Mouse (Mus musculus) forebrain, embryonic 11.5 days (tissue): ENCODE data around the gene Csrp1. TPM values are rescaled to one million over a fixed set of nuclear protein-coding genes. Genes with fewer than 3 reads are reported as not detected.

Source experiments
- ATAC-seq: fragments of 200-750 bp; cut with Nextera tagmentation; replicated peaks from 2 replicates; pipeline ENCODE4 v1.8.0; 2017; ENCODE audit warnings: moderate TSS enrichment; ENCODE audit not compliant: low FRiP score
- DNase-seq: peaks from one replicate; pipeline ENCODE4 v3.0.0-alpha.2; 2017; ENCODE audit warnings: low spot score
- H3K27ac ChIP-seq: fragments of 300-500 bp; sonication (generic); 2 replicates; pipeline ENCODE4 v1.5.1; 2014; ENCODE audit warnings: low read depth, low read length
- H3K27me3 ChIP-seq: fragments of 300-500 bp; sonication (generic); 2 replicates; pipeline ENCODE4 v1.6.1; 2014; ENCODE audit warnings: mild to moderate bottlenecking, low read length, mixed read lengths; ENCODE audit not compliant: control insufficient read depth, insufficient read depth
- H3K36me3 ChIP-seq: fragments of 300-500 bp; sonication (generic); 2 replicates; pipeline ENCODE4 v1.6.1; 2014; ENCODE audit warnings: mild to moderate bottlenecking, low read length, moderate library complexity, mixed read lengths; ENCODE audit not compliant: control insufficient read depth, insufficient read depth
- H3K4me1 ChIP-seq: fragments of 300-500 bp; sonication (generic); replicated peaks from 2 replicates; pipeline ENCODE4 v1.6.1; 2014; ENCODE audit warnings: low read length, mixed read lengths; ENCODE audit not compliant: control insufficient read depth, insufficient read depth
- H3K4me2 ChIP-seq: fragments of 300-500 bp; sonication (generic); 2 replicates; pipeline ENCODE4 v1.6.1; 2014; ENCODE audit warnings: low read depth, mild to moderate bottlenecking, low read length, moderate library complexity, mixed read lengths; ENCODE audit not compliant: severe bottlenecking
- H3K4me3 ChIP-seq: fragments of 300-500 bp; sonication (generic); 2 replicates; pipeline ENCODE4 v1.5.1; 2014; ENCODE audit warnings: low read depth, low read length
- H3K9ac ChIP-seq: fragments of 300-500 bp; sonication (generic); 2 replicates; pipeline ENCODE4 v1.6.1; 2014; ENCODE audit warnings: low read length
- H3K9me3 ChIP-seq: fragments of 300-500 bp; sonication (generic); 2 replicates; pipeline ENCODE4 v1.6.1; 2016; ENCODE audit warnings: low read length, mixed read lengths; ENCODE audit not compliant: control insufficient read depth
- WGBS: fragments of 180-500 bp; shearing (Covaris S2); extraction: QIAGEN DNeasy Blood & Tissue Kit; methylation state at CpG from one replicate; pipeline ENCODE4 v1.1.7; 2014; 5-methylcytosine and 5-hydroxymethylcytosine counted together
- polyA plus RNA-seq: library from polyadenylated mRNA; unstranded; fragments of >200 nt; fragmentation: Nextera tagmentation; extraction: Ambion mirVana; gene quantifications from 2 replicates; pipeline ENCODE4 v1.2.1, GENCODE M21; 2014

Gene Csrp1
- polyA plus RNA-seq, 1 experiment from 2014 or later, result 37.1 TPM

DNA sequence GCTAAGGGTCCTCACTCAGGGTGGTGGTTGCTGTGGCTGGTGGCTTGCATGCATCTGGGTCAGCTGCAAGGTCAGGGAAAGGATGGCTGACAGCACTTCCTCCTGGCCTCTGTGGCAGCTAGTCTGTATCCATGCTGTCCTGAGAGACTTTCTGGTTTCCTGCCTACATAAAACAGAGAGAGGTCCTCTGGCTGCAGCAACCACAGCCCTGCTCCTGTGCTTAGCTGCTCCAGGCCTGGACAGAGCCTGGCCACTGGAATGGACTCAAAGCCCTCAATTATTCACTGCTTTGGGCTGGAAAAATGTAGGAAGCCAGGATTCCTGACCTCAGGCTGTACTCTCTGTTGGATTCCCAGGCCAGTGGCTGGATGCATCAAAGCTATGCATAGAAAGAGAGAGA, 56.7 kb downstream of the Csrp1 start:
- Histone ChIP-seq H3K4me2 (no peak overlapping the region), H3K27ac (no peak overlapping the region), H3K9ac (no peak overlapping the region), H3K4me1 (no peaks in the 10 kb centered on the region; the same call in 1 of the 2 replicates), H3K9me3 (no peaks in the 10 kb centered on the region), H3K36me3 (no peaks in the 10 kb centered on the region), H3K27me3 (no peaks in the 10 kb centered on the region), H3K4me3 (no peak overlapping the region)
- ATAC-seq, result no peak
- no peak for DNase-seq

DNA sequence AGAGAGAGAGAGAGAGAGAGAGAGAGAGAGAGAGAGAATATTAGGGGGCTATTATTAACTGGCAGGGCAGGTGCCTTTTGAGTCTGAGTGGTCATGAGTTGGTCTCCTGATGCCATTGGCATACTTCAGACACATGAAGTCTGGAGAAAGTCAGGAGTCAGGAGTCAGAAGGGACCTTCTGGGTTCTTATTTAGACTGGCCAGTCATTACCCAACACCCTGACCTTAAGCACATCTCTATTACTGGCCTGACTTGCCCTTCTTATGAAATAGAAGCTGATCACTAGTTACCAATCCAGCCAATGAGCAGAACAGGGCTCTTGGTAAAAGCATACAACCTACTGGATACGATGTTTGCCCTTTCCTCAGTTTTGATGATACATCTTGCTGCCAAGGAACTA, 57.2 kb downstream of the Csrp1 start:
- H3K27ac ChIP-seq, result no peak overlapping the region
- H3K9ac ChIP-seq, result no peak overlapping the region
- H3K4me2 ChIP-seq, result no peak overlapping the region
- ATAC-seq (no peak), DNase-seq (no peak)
- no peak overlapping the region for H3K4me3 ChIP-seq
- no peaks in the 10 kb centered on the region for H3K27me3 ChIP-seq
- WGBS, result 93% methylated on average over 1 of the region's 1 CpGs
- H3K4me1 ChIP-seq, result no peaks in the 10 kb centered on the region; the same call in 1 of the 2 replicates
- H3K36me3 ChIP-seq, result no peaks in the 10 kb centered on the region
- no peaks in the 10 kb centered on the region for H3K9me3 ChIP-seq

DNA sequence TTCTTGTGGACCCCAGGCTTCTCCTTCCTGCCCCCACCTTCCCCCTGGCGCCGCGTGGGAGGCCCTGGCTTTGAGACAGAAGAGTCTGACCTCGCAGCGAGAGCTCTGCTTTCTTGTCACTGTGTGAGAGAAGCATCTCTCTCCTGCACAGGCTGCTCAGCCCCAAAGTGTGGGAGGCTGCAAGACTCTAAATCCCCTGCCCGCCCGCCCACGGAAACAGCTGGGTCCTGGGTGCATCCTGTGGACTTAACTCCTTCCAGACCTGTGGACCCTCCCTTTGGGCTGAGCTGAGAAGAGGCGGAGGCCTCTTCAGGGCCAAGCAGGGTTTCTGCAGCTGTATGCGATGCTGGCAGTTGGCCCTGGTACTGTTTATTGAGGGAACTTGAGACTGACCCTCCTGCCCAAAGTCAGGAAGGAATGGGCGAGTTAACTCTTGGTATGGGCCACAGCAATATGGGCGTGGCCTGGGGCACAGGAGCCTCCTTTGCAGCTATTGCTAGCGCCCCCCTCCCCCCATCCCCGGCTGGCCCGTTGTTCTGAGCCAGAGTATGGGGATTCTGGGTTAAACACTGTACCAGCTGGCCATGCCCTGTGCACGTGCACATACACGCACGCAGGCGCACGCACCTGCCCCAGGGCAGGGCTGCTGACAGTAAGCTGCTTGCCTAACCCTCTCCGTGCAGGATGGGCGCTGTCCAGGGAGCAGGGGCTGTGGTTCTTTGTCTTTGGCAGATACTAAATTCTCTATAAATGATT, 59.1 kb downstream of the Csrp1 start, which contains the start of gene Tnni1:
TSS of gene Tnni1 (plus strand) at position 655 of the 756 bp plus-strand sequence.
- Histone ChIP-seq H3K9me3 (no peaks in the 10 kb centered on the region), H3K36me3 (no peaks in the 10 kb centered on the region), H3K27me3 (no peaks in the 10 kb centered on the region), H3K4me3 (no peak within 1 kb of the TSS), H3K27ac (no peak within 1 kb of the TSS), H3K4me1 (peaks cover 3% of the 10 kb centered on the region; the same call in 1 of the 2 replicates), H3K4me2 (no peak within 1 kb of the TSS), H3K9ac (0 out of 2 replicates have a peak within 1 kb of the TSS, but pooled peaks have one; percentile 16)
- DNase-seq, result no peak
- 32% methylated on average over 22 of the region's 22 CpGs for whole genome bisulfite sequencing
- 0 out of 2 replicates have a peak, but pooled peaks have one; percentile 35 for ATAC-seq

DNA sequence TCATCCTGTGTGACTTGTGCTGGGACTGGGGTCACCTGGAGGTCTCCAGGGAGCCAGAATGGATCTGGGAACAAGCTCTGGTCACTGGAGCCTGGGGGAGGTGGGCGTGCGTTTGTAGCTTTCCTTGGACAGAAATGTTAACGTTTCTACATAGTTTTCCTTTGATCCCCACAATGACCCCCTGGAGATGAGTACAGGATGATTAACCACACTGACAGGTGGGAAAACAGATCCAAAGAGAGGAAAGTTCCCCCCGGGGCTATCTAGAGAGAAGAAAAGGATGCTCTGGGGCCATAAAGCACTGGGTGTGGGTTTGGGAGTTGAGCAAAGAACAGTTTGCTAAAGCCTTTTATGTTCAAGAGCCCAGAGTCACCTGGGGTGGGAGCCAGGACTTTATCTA, 60.8 kb downstream of the Csrp1 start:
- 56% methylated on average over 4 of the region's 4 CpGs for WGBS
- no peak overlapping the region for H3K4me3 ChIP-seq
- ATAC-seq, result no peak
- H3K4me2 ChIP-seq, result no peak overlapping the region
- H3K27ac ChIP-seq, result no peak overlapping the region
- no peak overlapping the region for H3K9ac ChIP-seq
- H3K4me1 ChIP-seq, result peaks cover 3% of the 10 kb centered on the region; the same call in 1 of the 2 replicates
- no peaks in the 10 kb centered on the region for H3K9me3 ChIP-seq
- DNase-seq, result no peak
- H3K36me3 ChIP-seq, result no peaks in the 10 kb centered on the region
- no peaks in the 10 kb centered on the region for H3K27me3 ChIP-seq

DNA sequence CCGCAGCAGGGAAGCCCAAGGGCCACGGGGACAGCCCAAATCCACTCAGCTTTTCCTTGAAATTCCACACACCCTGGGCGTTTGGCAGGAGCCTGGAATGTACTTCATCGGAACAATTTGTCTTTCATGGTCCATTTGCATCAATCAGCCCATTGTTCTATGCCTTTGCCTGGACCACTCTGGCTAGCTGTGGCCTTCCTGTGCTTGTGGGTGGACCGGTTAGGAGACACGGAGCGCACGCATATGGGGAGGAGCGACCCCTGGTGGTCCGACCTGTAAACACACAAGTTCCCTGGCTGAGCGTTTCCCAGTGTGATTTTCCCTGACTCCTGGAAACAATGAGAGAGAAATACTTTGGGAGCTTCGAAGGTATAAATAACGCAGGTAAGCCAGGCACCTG, 61.4 kb downstream of the Csrp1 start:
- Histone ChIP-seq H3K36me3 (no peaks in the 10 kb centered on the region), H3K4me2 (no peak overlapping the region), H3K9ac (no peak overlapping the region), H3K27ac (no peak overlapping the region), H3K4me3 (no peak overlapping the region), H3K4me1 (peaks cover 3% of the 10 kb centered on the region; the same call in 1 of the 2 replicates), H3K27me3 (no peaks in the 10 kb centered on the region), H3K9me3 (no peaks in the 10 kb centered on the region)
- DNase-seq, result peak; percentile 88
- ATAC-seq, result 0 out of 2 replicates have a peak, but pooled peaks have one; percentile 55
- 17% methylated on average over 13 of the region's 13 CpGs for whole genome bisulfite sequencing

DNA sequence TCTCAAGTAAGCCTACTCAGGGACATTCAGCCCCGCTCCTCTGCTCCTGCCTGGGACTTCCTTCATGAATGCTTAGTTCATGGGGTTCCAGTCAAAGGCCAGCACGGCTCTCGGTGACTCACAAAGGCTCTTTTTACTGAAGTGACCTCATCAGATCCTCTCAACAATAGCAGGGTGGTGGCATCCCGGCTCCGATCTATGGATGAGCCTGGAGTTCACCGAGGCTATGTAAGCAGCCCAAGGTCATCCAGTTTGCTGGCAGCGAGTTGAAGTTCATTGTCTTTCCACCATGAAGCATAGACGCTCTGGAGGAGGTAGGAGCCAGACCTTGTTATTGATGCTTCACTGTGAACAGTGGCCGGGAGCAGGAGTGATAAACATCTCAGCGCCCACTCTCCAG, 63.0 kb downstream of the Csrp1 start:
- H3K9me3 ChIP-seq, result no peaks in the 10 kb centered on the region
- H3K4me2 ChIP-seq, result no peak overlapping the region
- H3K9ac ChIP-seq, result no peak overlapping the region
- H3K27me3 ChIP-seq, result no peaks in the 10 kb centered on the region
- 35% methylated on average over 10 of the region's 10 CpGs for whole genome bisulfite sequencing
- no peaks in the 10 kb centered on the region for H3K36me3 ChIP-seq
- H3K4me1 ChIP-seq, result peaks cover 3% of the 10 kb centered on the region; the same call in 1 of the 2 replicates
- no peak overlapping the region for H3K27ac ChIP-seq
- no peak for DNase-seq
- H3K4me3 ChIP-seq, result no peak overlapping the region
- ATAC-seq, result no peak

DNA sequence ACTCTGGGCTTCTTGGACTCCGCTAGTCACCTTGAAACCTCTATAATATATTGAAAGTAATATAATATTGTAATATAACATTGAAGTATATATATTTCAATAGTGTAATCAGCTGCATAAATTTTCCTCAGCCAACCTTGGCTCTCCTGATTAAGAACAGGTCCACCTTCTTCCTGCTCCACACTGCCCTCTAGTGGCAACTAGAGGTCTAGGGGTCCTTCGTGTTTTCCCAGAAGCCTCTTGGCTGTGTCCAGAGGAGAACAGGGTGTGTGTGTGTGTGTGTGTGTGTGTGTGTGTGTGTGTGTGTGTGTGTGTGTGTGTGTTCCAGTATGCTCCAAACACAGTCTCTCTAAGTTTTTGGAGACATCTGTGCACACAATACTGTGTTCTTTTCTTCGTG, 67.9 kb downstream of the Csrp1 start:
- no peak overlapping the region for H3K4me3 ChIP-seq
- H3K4me2 ChIP-seq, result no peak overlapping the region
- ATAC-seq, result 0 out of 2 replicates have a peak, but pooled peaks have one; percentile 33
- H3K4me1 ChIP-seq, result 0 out of 2 replicates have a peak, but pooled peaks cover 3% of the 10 kb centered on the region
- H3K9me3 ChIP-seq, result no peaks in the 10 kb centered on the region
- no peak overlapping the region for H3K27ac ChIP-seq
- peak; percentile 87 for DNase-seq
- H3K27me3 ChIP-seq, result no peaks in the 10 kb centered on the region
- no peak overlapping the region for H3K9ac ChIP-seq
- H3K36me3 ChIP-seq, result no peaks in the 10 kb centered on the region
- WGBS, result 52% methylated on average over 3 of the region's 3 CpGs

DNA sequence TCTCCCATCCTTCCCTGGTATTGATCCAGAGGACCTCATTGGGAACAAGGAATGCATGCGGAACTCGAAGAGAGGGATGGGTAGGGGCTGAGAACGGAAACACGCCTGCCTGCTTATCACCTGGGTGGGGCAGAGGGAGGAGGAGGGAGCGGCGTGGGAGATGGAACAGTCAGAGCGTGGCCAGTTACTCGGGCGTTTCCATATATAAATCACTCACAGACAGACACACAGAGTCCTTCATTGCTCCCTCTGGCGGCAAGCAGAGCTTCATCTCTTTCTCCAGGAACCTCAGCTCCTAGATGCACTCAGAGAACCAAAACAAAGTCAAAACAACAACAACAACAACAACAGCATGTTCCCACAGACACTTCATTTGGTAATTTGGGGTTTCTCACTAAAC, 68.8 kb downstream of the Csrp1 start:
- H3K9me3 ChIP-seq, result no peaks in the 10 kb centered on the region
- no peak overlapping the region for H3K4me2 ChIP-seq
- H3K4me1 ChIP-seq, result peaks cover 3% of the 10 kb centered on the region; the same call in 1 of the 2 replicates
- H3K9ac ChIP-seq, result no peak overlapping the region
- H3K4me3 ChIP-seq, result no peak overlapping the region
- H3K27ac ChIP-seq, result no peak overlapping the region
- DNase-seq (no peak), ATAC-seq (no peak)
- 51% methylated on average over 10 of the region's 10 CpGs for WGBS
- H3K27me3 ChIP-seq, result 0 out of 2 replicates have a peak, but pooled peaks cover 3% of the 10 kb centered on the region
- no peaks in the 10 kb centered on the region for H3K36me3 ChIP-seq
